Mouse (Mus musculus): ENCODE measurements around the gene Itfg1. TPM values are rescaled to one million over a fixed set of nuclear protein-coding genes. Genes with fewer than 3 reads are reported as not detected.

The Itfg1 gene
- polyA plus RNA-seq, 1 experiment: 10.8 TPM

- no peak overlapping the region for H3K4me3 ChIP-seq (replicated peaks; ENCODE audit: control insufficient read depth, low read depth, low read length)
- TF ChIP-seq CTCF (IDR thresholded peaks at IDR 0.05; ENCODE audit: control insufficient read depth, insufficient read depth, low read length) (no peak), POLR2A (IDR thresholded peaks at IDR 0.05; ENCODE audit: borderline replicate concordance, control insufficient read depth, low read depth, low read length) (no peak)
- no peak overlapping the region for H3K27ac ChIP-seq (ENCODE audit: control insufficient read depth, insufficient read depth, low read depth, low read length, poor library complexity)
- 53% methylated on average over 2 of the region's 2 CpGs for WGBS
- no peaks in the 10 kb centered on the region for H3K4me1 ChIP-seq (ENCODE audit: control insufficient read depth, insufficient read depth, low read length)
These were observed 133.7 kb downstream of the Itfg1 start for GRCm38 (mm10) chr8:85706988-85707387.

- H3K27ac ChIP-seq (ENCODE audit: control insufficient read depth, insufficient read depth, low read depth, low read length, poor library complexity): peak within 1 kb of the TSS; percentile 51; the same call in 1 of the 2 replicates
- H3K4me1 ChIP-seq (ENCODE audit: control insufficient read depth, insufficient read depth, low read length): no peaks in the 10 kb centered on the region; the same call in 1 of the 2 replicates
- 2% methylated on average over 65 of the region's 65 CpGs for WGBS
- peak within 1 kb of the TSS; percentile 83 for H3K4me3 ChIP-seq (replicated peaks; ENCODE audit: control insufficient read depth, low read depth, low read length)
- peak; percentile 21; the same call in 1 of the 2 replicates for TF ChIP-seq POLR2A (IDR thresholded peaks at IDR 0.05; ENCODE audit: borderline replicate concordance, control insufficient read depth, low read depth, low read length)
- no peak for TF ChIP-seq CTCF (IDR thresholded peaks at IDR 0.05; ENCODE audit: control insufficient read depth, insufficient read depth, low read length)
These were observed 139.9 kb downstream of the Itfg1 start, which contains the start of gene Neto2 for GRCm38 (mm10) chr8:85700751-85701351. Gene Neto2 (minus strand): TSS chr8:85700924.

- WGBS: under 1% methylated on average over 84 of the region's 84 CpGs
- H3K4me1 ChIP-seq (ENCODE audit: control insufficient read depth, insufficient read depth, low read length): no peaks in the 10 kb centered on the region; the same call in 1 of the 2 replicates
- peak overlapping the region; percentile 64 for H3K4me3 ChIP-seq (replicated peaks; ENCODE audit: control insufficient read depth, low read depth, low read length)
- TF ChIP-seq POLR2A (IDR thresholded peaks at IDR 0.05; ENCODE audit: borderline replicate concordance, control insufficient read depth, low read depth, low read length) (no peak), CTCF (IDR thresholded peaks at IDR 0.05; ENCODE audit: control insufficient read depth, insufficient read depth, low read length) (peak; percentile 29; the same call in 1 of the 2 replicates)
- H3K27ac ChIP-seq (ENCODE audit: control insufficient read depth, insufficient read depth, low read depth, low read length, poor library complexity): peak overlapping the region; percentile 51; the same call in 1 of the 2 replicates
These were observed 140.5 kb downstream of the Itfg1 start for GRCm38 (mm10) chr8:85700101-85700750.

- TF ChIP-seq POLR2A (IDR thresholded peaks at IDR 0.05; ENCODE audit: borderline replicate concordance, control insufficient read depth, low read depth, low read length): no peak
- peak; percentile 86 for TF ChIP-seq CTCF (IDR thresholded peaks at IDR 0.05; ENCODE audit: control insufficient read depth, insufficient read depth, low read length)
- no peak overlapping the region for H3K27ac ChIP-seq (ENCODE audit: control insufficient read depth, insufficient read depth, low read depth, low read length, poor library complexity)
- H3K4me3 ChIP-seq (replicated peaks; ENCODE audit: control insufficient read depth, low read depth, low read length): no peak overlapping the region
- no peaks in the 10 kb centered on the region; the same call in 1 of the 2 replicates for H3K4me1 ChIP-seq (ENCODE audit: control insufficient read depth, insufficient read depth, low read length)
- WGBS: under 1% methylated on average over 6 of the region's 6 CpGs
These were observed 141.7 kb downstream of the Itfg1 start for GRCm38 (mm10) chr8:85699051-85699450.

Other genes with a start within 250 kb of the Itfg1 start
- gene Neto2, start 140.0 kb downstream of the Itfg1 start, polyA plus RNA-seq (2011; ENCODE audit: insufficient read depth, insufficient read length, low replicate concordance, missing spikeins): 0.52 and 1.6 TPM in 2 replicates
- 9.0 and 16.9 TPM in 2 replicates for gene Phkb, start within 50 bp of the Itfg1 start, polyA plus RNA-seq (2011; ENCODE audit: insufficient read depth, insufficient read length, low replicate concordance, missing spikeins)